In the genomic region with DNA sequence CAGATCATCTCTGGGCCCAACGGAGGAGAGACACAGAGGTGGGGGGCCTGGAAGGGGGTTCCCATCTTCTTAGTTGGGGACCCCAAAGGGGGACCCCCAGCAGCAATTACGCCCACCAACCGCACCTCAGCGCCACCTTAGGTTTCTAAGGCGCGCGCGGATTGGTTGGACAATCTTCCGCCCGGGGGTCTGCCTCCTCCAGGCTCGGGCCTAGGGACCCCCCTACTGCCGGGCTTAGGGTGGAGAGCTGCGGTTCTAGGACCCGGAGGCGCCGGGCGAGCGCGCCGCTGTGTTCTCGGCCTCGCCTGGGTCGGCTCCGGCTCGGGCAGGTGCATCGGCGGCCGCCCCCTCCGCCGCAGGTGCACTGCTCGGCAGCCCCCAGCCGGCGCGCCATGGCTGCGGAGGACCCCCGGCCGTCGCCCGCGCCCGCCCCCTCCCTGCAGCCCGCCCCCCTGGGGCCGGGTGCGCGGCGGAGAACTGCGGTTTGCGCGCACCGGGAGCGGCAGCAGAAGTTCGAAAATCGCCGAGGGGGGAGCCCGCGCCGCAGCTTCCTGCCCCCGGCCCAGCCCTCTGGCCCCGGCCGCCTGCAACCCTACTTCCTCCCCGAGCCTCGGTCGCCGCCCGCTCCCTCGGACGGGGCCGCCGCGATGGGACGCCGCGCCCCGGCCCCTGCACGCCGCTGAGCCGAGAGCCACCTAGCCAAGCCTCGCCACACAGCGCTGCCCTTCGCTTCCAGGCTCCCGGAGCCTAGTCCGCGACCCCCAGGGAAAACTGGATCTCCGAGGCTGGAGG, we compare ENCODE assay signal across 8 mouse cellular contexts. TPM values are rescaled to one million over a fixed set of nuclear protein-coding genes. Genes with fewer than 3 reads are reported as not detected.
DNase-seq lines count a peak whose midpoint lies in the region; ATAC-seq and TF ChIP-seq lines count a peak whose summit lies in the region.

A gene (plus strand): TSS at position 614 of the 792 bp plus-strand sequence.

- ATAC-seq in Patski: peak; percentile 19
- ATAC-seq in hindbrain, embryonic 13.5 days (ENCODE audit: low FRiP score): peak; percentile 86
- ATAC-seq in stomach, embryonic 14.5 days (ENCODE audit: insufficient number of reproducible peaks, insufficient read depth, low FRiP score, low read depth): peak; percentile 3; the same call in 1 of the 2 replicates

- 2% methylated on average over 57 of the region's 84 CpGs for WGBS in cerebellum, adult 2 months
- WGBS in forebrain, embryonic 10.5 days: under 1% methylated on average over 73 of the region's 84 CpGs
- under 1% methylated on average over 58 of the region's 84 CpGs for WGBS in hindbrain, embryonic 13.5 days
- 1% methylated on average over 84 of the region's 84 CpGs for WGBS in midbrain, embryonic 10.5 days
- under 1% methylated on average over 51 of the region's 84 CpGs for WGBS in stomach, embryonic 14.5 days

- peak within 1 kb of the TSS; percentile 49 for H3K27ac ChIP-seq in cerebellum, adult 2 months (ENCODE audit: insufficient read depth, low read length)
- H3K27ac ChIP-seq in forebrain, embryonic 10.5 days: peak within 1 kb of the TSS; percentile 62
- peak within 1 kb of the TSS; percentile 48; the same call in 1 of the 2 replicates for H3K27ac ChIP-seq in hindbrain, embryonic 13.5 days
- H3K27ac ChIP-seq in midbrain, embryonic 10.5 days (replicated peaks): peak within 1 kb of the TSS; percentile 72
- no peak within 1 kb of the TSS for H3K27ac ChIP-seq in stomach, embryonic 14.5 days (ENCODE audit: low read length)

- H3K4me3 ChIP-seq in cerebellum, adult 2 months (replicated peaks; ENCODE audit: insufficient read depth, low read depth, low read length): peak within 1 kb of the TSS; percentile 71
- H3K4me3 ChIP-seq in forebrain, embryonic 10.5 days: peak within 1 kb of the TSS; percentile 72
- peak within 1 kb of the TSS; percentile 74 for H3K4me3 ChIP-seq in hindbrain, embryonic 13.5 days
- peak within 1 kb of the TSS; percentile 77 for H3K4me3 ChIP-seq in midbrain, embryonic 10.5 days
- H3K4me3 ChIP-seq in stomach, embryonic 14.5 days (ENCODE audit: low read depth, low read length): peak within 1 kb of the TSS; percentile 52

- CTCF ChIA-PET in Patski (lab: Charles Lee): interaction anchor here (2.1 kb wide), 1 partner anchor 155 kb away, joined by 5 read pairs; no protein-coding TSS in a partner anchor

- intact Hi-C loops in left cerebral cortex, postnatal 25 days (cut with DNase I): loop anchor here (2.0 kb wide), 1 partner anchor 96 kb away; a partner anchor contains a TSS

- peak within 1 kb of the TSS; percentile 83 for H3K4me2 ChIP-seq in hindbrain, embryonic 13.5 days
- H3K4me2 ChIP-seq in stomach, embryonic 14.5 days (replicated peaks; ENCODE audit: low read depth, low read length): peak within 1 kb of the TSS; percentile 96

- H3K4me1 ChIP-seq in cerebellum, adult 2 months (ENCODE audit: control insufficient read depth, insufficient read depth, low read length): peaks cover 19% of the 10 kb centered on the region
- peaks cover 24% of the 10 kb centered on the region for H3K4me1 ChIP-seq in forebrain, embryonic 10.5 days
- peaks cover 42% of the 10 kb centered on the region for H3K4me1 ChIP-seq in hindbrain, embryonic 13.5 days (replicated peaks)
- peaks cover 19% of the 10 kb centered on the region for H3K4me1 ChIP-seq in midbrain, embryonic 10.5 days
- H3K4me1 ChIP-seq in stomach, embryonic 14.5 days (ENCODE audit: control insufficient read depth, insufficient read depth, low read length): 0 out of 2 replicates have a peak, but pooled peaks cover 5% of the 10 kb centered on the region

- no peak for TF ChIP-seq CTCF in cerebellum, adult 2 months (IDR thresholded peaks at IDR 0.05; ENCODE audit: borderline replicate concordance, insufficient read depth, low read depth, low read length)
- no peak for TF ChIP-seq CTCF in Patski (IDR thresholded peaks at IDR 0.05)

- POLR2A ChIA-PET in Patski (lab: Charles Lee): interaction anchor here (0.9 to 1.0 kb wide), 2 partner anchors 14 to 154 kb away, joined by 4 read pairs; no protein-coding TSS in a partner anchor

- H3K9me3 ChIP-seq in forebrain, embryonic 10.5 days: no peaks in the 10 kb centered on the region
- no peaks in the 10 kb centered on the region for H3K9me3 ChIP-seq in hindbrain, embryonic 13.5 days
- no peaks in the 10 kb centered on the region for H3K9me3 ChIP-seq in midbrain, embryonic 10.5 days (replicated peaks)
- no peaks in the 10 kb centered on the region for H3K9me3 ChIP-seq in stomach, embryonic 14.5 days (ENCODE audit: control insufficient read depth, low read depth, low read length)

- H3K36me3 ChIP-seq in forebrain, embryonic 10.5 days (replicated peaks): no peaks in the 10 kb centered on the region
- no peaks in the 10 kb centered on the region for H3K36me3 ChIP-seq in hindbrain, embryonic 13.5 days
- H3K36me3 ChIP-seq in midbrain, embryonic 10.5 days: no peaks in the 10 kb centered on the region
- H3K36me3 ChIP-seq in stomach, embryonic 14.5 days (ENCODE audit: control insufficient read depth, insufficient read depth, low read length): no peaks in the 10 kb centered on the region

- in situ Hi-C loops in Patski (cut with MboI; ENCODE audit: low pct_unique_long_range_greater_than_20kb): no loop called here

- H3K9ac ChIP-seq in hindbrain, embryonic 13.5 days: peak within 1 kb of the TSS; percentile 76
- H3K9ac ChIP-seq in stomach, embryonic 14.5 days (replicated peaks; ENCODE audit: low read depth, low read length): peak within 1 kb of the TSS; percentile 50

- peak in 1 of 2 experiments; percentile 60 for DNase-seq in cerebellum, adult 2 months
- DNase-seq in cerebellum, adult 11 months: no peak
- DNase-seq in Patski (ENCODE audit: low read depth, low spot score): no peak
- DNase-seq in forebrain, embryonic 10.5 days (ENCODE audit: extremely low spot score, low spot score): no peak
- DNase-seq in left cerebral cortex, postnatal 25 days (ENCODE audit: low spot score in 2 of 2): peak in 1 of 2 experiments; percentile 50
- peak; percentile 37 for DNase-seq in midbrain, embryonic 10.5 days (ENCODE audit: low spot score)

- TF ChIP-seq POLR2A in cerebellum, adult 2 months (IDR thresholded peaks at IDR 0.05; ENCODE audit: borderline replicate concordance, insufficient read depth, low read length): no peak

- no peaks in the 10 kb centered on the region for H3K27me3 ChIP-seq in cerebellum, adult 2 months (ENCODE audit: control insufficient read depth, insufficient read depth, low read length)
- no peaks in the 10 kb centered on the region for H3K27me3 ChIP-seq in Patski
- H3K27me3 ChIP-seq in forebrain, embryonic 10.5 days (ENCODE audit: poor library complexity, severe bottlenecking): peaks cover 78% of the 10 kb centered on the region
- H3K27me3 ChIP-seq in hindbrain, embryonic 13.5 days: peaks cover 71% of the 10 kb centered on the region
- H3K27me3 ChIP-seq in midbrain, embryonic 10.5 days (ENCODE audit: low read depth, poor library complexity, severe bottlenecking): peaks cover 64% of the 10 kb centered on the region
- H3K27me3 ChIP-seq in stomach, embryonic 14.5 days (ENCODE audit: control insufficient read depth, insufficient read depth, low read length): peaks cover 31% of the 10 kb centered on the region; the same call in 1 of the 2 replicates

RNA-seq across cellular contexts. Expression of the gene that starts here (rescaled TPM):
- 63.7 and 71.1 TPM in 2 replicates for polyA plus RNA-seq in cerebellum, adult 2 months (2012; rRNA removed)
- polyA plus RNA-seq in Patski (2021): 22.4 TPM
- 0.47 and 0.81 TPM in 2 replicates for polyA plus RNA-seq in forebrain, embryonic 10.5 days (2016; fragmentation: Nextera tagmentation; extraction: Ambion mirVana)
- 3.1 and 3.3 TPM in 2 replicates for polyA plus RNA-seq in hindbrain, embryonic 13.5 days (2015; fragmentation: Nextera tagmentation; extraction: Ambion mirVana)
- total RNA-seq in left cerebral cortex, postnatal 25 days (2021): 100 to 1,000 TPM; 146 to 197 TPM
- 1.1 and 1.2 TPM in 2 replicates for polyA plus RNA-seq in midbrain, embryonic 10.5 days (2016; fragmentation: Nextera tagmentation; extraction: Ambion mirVana)
- polyA plus RNA-seq in stomach, embryonic 14.5 days (2014; fragmentation: Nextera tagmentation; extraction: Ambion mirVana): 1.7 and 2.3 TPM in 2 replicates

Comparison
In these comparisons a context has a peak if more than half of its experiments do, and no peak if none do; other contexts are left out.
1. ATAC-seq: peak in every context shown above with its lines; median percentile 86 in hindbrain, embryonic 13.5 days; 19 in Patski; 3 in stomach, embryonic 14.5 days.